Mouse (Mus musculus) bone marrow macrophage, adult 2 months (primary cell): Measurements from ENCODE around the gene Gnptab. TPM values are rescaled to one million over a fixed set of nuclear protein-coding genes. Genes with fewer than 3 reads are reported as not detected.
"Not testable (repeated sequence)": the region's sequence is repeated elsewhere in the genome, so short reads cannot be mapped to it uniquely, and the experiment has no call there.

Source experiments
- H3K27ac ChIP-seq: 2 replicates; pipeline ENCODE4 v1.5.1; 2012; ENCODE audit warnings: low read depth, low read length; ENCODE audit not compliant: insufficient read depth
- H3K4me1 ChIP-seq: 2 replicates; pipeline ENCODE4 v1.6.1; 2012; ENCODE audit warnings: low read length; ENCODE audit not compliant: control insufficient read depth, insufficient read depth
- H3K4me3 ChIP-seq: 2 replicates; pipeline ENCODE4 v1.5.1; 2012; ENCODE audit warnings: mild to moderate bottlenecking, low read length, moderate library complexity; ENCODE audit not compliant: insufficient read depth
- CTCF ChIP-seq: IDR thresholded peaks from 2 replicates; pipeline ENCODE4 v1.5.1; 2012; ENCODE audit warnings: low read depth, mild to moderate bottlenecking, low read length, moderate library complexity
- POLR2A ChIP-seq: IDR thresholded peaks from 2 replicates; pipeline ENCODE4 v1.6.1; 2012; ENCODE audit warnings: mild to moderate bottlenecking, low read depth, low read length, borderline replicate concordance
- polyA plus RNA-seq: library from polyadenylated mRNA; stranded (reverse); fragments of >200 nt; gene quantifications from 2 replicates; pipeline ENCODE4 v1.2.4, GENCODE M21; 2012; ENCODE audit not compliant: missing spikeins, insufficient read depth, insufficient read length

Gnptab gene
- polyA plus RNA-seq, 1 experiment, result 26.8 TPM

DNA sequence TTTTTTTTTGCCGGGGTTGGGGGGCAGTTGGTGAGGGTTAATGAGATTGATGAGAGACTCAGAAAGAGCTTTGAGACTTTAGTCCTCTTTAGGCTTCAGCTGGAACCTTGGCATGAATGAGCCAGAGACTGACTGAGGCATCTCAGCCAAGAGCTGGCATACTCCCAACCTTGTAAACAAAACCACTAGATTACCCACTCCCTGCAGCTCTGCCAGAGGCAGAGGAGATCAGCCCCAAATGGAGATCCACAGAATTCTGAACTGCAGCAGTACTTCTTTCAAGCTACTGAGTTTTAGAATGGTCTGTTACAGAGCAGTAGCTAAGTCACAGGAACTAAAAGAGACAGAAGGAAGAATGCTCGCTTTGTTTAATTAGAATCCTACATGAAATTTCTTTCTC lies 72.3 kb downstream of the Gnptab start:
- H3K27ac ChIP-seq, result no peak overlapping the region
- no peak for TF ChIP-seq CTCF
- no peak for TF ChIP-seq POLR2A
- H3K4me1 ChIP-seq, result no peaks in the 10 kb centered on the region
- no peak overlapping the region for H3K4me3 ChIP-seq

DNA sequence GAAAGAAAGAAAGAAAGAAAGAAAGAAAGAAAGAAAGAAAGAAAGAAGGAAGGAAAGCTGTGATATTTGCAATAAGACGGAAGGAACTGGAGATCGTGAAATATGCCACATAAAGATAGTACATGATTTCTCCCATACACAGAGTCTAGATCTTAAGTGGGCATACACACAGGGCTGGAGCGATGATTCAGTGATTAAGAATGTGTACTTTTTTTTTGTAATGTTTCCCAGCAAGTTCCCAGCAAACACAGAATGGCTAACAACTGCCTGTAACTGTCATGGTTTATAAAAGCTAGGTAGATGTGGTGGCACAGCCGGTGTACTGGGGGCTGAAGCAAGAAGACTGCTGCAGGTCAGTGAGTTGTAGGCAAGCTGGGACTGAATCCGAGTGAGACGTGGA lies 73.1 kb downstream of the Gnptab start:
- no peak overlapping the region for H3K27ac ChIP-seq
- no peak for TF ChIP-seq POLR2A
- no peak for TF ChIP-seq CTCF
- H3K4me1 ChIP-seq, result no peaks in the 10 kb centered on the region
- H3K4me3 ChIP-seq, result no peak overlapping the region

DNA sequence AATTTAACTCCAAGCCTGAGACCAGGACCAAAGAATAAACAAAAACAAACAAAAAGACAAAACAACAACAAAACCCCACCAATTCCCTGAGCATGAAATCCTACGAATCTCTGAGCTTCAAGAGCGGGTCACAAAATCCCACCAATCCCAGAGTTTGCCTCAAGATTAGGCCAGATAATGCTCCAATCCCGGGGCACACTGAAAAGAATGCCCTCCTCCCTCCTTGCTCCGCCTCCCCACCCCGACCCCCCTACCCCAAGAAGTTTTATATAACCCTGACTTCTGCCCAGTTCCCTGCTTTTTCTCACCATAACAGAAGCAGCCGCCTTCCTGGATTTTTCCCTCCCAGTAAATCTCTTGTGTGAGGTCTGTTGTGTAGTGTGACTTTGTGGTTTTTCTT lies 78.9 kb downstream of the Gnptab start:
- Histone ChIP-seq H3K4me3 (no peak overlapping the region), H3K4me1 (no peaks in the 10 kb centered on the region), H3K27ac (no peak overlapping the region)
- no peak for TF ChIP-seq POLR2A
- no peak for TF ChIP-seq CTCF

DNA sequence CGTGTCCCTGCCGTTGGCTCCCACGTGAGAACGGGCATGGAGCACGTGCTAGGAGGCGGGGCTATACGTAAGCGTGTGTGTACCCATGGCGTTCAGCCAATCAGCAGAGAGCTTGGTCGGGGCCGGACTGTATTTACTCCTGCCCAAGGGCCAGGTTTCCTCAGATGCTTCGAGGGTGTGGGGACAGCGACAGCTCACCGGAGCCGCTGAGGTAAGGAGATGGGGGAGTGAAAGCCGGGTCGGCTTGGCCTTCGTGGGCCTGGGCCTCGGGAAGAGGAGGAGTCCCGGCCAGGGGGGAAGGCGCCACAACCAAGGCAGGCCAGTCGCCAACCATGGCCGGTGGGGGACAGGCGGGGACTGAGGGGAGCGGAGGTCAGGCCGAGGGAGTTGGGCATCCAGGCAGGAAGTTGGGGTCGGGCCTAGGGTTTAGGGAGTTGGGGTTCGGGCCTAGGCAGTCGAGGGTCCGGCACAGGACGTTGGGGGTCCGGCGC lies 80.6 kb downstream of the Gnptab start, which contains the start of gene Sycp3:
Gene Sycp3 (plus strand): TSS at position 68 of the 491 bp plus-strand sequence.
- no peaks in the 10 kb centered on the region for H3K4me1 ChIP-seq
- TF ChIP-seq POLR2A, result no peak
- no peak for TF ChIP-seq CTCF
- no peak within 1 kb of the TSS for H3K4me3 ChIP-seq
- no peak within 1 kb of the TSS for H3K27ac ChIP-seq

DNA sequence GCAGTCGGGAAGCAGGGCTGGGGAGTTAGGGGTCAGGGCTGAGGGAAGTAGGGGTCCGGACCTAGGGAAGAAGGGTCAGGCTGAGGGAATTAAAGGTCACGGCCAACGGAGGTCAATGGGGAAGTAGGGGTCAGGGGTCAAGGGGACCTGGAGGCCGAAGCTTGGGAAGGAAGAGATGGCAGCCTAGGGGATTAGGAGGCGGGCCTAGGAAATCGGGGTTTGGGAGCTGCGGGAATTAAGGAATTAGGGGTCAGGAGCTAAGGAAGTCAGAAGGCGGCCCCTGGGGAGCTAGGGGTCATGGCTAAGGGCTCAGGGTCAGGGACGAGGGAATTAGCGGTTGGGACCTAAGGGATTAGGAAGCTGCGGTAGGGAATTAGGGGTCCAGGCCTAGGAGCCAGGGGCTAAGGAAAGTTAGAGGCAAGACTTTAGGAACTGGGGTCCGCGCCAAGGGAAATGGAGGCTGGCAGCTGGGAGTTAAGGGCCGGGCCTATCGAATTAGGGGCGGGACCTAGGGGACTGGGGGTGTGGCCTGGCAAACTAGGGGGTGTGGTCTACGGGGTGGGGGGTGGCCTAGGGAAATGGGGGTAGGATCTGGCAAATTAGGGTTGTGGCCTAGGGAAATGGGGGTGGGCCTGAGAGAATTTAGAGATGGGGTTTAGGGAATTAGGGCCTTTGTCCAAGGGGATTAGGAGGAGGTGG lies 81.3 kb downstream of the Gnptab start:
- Histone ChIP-seq H3K4me1 (no peaks in the 10 kb centered on the region), H3K4me3 (no peak overlapping the region), H3K27ac (no peak overlapping the region)
- TF ChIP-seq CTCF (no peak), POLR2A (no peak)

DNA sequence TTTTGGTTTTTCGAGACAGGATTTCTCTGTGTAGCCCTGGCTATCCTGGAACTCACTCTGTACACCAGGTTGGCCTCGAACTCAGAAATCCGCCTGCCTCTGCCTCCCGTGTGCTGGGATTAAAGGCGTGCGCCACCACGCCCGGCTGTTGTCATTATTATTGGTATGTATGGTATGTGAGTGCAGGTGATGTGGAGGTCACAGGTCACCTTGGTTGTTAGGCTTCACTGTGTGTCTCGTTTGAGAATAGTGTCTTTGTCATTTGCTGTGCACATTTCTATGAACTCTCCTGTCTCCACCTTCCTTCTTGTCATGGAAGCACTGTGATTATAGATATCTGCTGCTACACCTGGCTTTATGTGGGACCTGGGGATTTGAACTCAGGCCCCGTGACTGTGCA lies 103.9 kb downstream of the Gnptab start:
- H3K4me1 ChIP-seq, H3K27ac ChIP-seq, H3K4me3 ChIP-seq: not testable (repeated sequence)

DNA sequence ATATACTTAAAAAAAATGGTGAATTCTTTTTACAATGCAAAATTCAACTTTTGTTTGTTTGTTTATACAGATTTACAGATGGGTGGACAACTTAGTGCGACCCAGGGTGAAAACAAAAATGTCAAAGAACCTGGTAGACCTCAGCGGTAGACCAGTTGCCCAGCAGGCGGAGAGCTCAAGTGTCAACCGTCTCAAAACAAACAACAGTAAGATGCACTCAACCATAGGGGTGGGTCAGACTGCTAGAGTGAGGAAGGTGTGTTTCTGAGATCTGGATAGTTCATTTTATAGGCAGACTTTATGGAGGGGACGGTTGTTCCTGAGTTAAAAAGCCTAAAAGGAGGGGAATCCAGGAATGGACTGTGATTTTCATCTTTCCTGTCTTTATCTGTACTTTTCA lies 109.7 kb downstream of the Gnptab start:
- no peak for TF ChIP-seq POLR2A
- TF ChIP-seq CTCF, result no peak
- Histone ChIP-seq H3K4me3 (no peak overlapping the region), H3K4me1 (peaks cover 7% of the 10 kb centered on the region)

DNA sequence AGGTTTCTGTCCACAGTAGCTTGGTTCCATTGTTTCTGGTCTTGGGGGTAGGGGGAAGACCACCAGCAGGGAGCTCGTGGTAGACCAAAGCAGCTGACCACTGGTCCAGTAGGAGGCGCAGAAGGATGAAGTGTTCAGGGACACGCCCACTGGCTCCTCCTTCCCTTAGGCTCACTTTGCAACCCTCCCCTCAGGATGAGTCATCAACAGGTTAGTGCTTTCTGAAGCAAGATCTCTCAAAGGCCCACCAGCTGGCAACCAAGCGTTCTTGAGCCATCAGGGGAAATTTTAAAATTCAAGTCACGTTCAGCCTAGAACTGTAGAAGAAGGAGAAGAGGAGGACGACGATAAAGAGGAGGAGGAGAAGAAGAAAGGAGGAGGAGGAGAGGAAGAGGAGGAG lies 112.7 kb downstream of the Gnptab start:
- TF ChIP-seq CTCF (no peak), POLR2A (no peak)

More for the DNA sequence above, 109.7 kb downstream of the Gnptab start:
- no peak overlapping the region for H3K27ac ChIP-seq

DNA sequence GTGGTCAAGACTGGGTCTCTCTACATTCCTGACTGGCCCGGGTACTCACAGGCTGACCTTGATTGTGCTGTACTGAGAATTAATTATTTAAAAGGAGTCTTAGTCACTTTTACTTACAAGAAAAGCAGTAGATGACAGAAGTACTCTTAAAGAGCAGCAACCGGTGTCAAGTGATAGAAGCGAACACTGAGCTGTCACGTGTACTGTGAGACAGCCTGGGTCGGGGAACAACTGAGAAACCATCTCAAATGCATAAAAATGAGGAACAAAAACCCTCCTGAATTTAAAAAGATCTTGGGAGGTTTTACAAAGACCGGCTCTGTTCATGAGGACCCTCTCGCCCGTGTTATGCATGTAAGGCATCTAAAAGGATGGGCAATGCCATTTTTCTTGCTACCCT lies 113.7 kb downstream of the Gnptab start:
- H3K27ac ChIP-seq, result no peak overlapping the region
- H3K4me3 ChIP-seq, result no peak overlapping the region
- TF ChIP-seq POLR2A (no peak), CTCF (no peak)
- peaks cover 10% of the 10 kb centered on the region for H3K4me1 ChIP-seq

More for the DNA sequence above, 112.7 kb downstream of the Gnptab start:
- peaks cover 10% of the 10 kb centered on the region for H3K4me1 ChIP-seq
- no peak overlapping the region for H3K4me3 ChIP-seq
- H3K27ac ChIP-seq, result no peak overlapping the region

DNA sequence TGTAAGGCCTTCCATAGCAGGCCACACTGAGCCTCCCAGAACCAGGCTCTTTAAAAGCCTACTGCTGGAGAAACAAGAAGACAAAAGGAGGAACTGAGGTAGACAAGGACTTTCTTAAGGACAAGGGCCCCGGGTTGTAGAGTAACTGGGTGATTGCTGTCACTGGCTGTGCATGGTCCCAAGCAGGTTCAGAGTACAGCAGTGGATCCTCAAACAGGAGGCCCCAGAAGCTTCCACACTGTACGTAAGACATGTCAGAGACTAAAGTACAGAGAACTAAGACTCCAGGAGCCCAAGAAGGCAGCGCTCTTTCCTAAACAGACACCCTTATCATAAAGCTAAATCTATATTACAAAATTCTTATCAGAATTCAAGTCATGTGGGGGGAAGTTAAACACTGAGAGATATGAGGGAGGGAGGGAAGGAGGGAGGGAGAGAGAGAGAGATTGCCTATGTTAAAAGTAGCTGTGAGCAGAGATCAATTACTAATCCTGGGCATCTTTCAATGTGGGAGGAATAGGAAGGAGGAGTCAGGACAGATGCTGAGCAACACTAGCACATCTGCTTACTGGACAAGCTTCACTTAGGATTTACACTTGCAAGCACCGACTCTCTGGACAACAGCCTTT lies 116.1 kb downstream of the Gnptab start:
- Histone ChIP-seq H3K4me1 (peaks cover 10% of the 10 kb centered on the region), H3K27ac (no peak overlapping the region), H3K4me3 (no peak overlapping the region)
- TF ChIP-seq POLR2A (no peak), CTCF (no peak)

Other genes starting within 250 kb of the Gnptab start
- gene Parpbp, start 232.2 kb upstream of the Gnptab start, polyA plus RNA-seq, result 5.5 and 8.3 TPM in 2 replicates
- 13.3 and 14.6 TPM in 2 replicates for gene Nup37, start 232.1 kb upstream of the Gnptab start, polyA plus RNA-seq
- gene Washc3, start 178.0 kb upstream of the Gnptab start, polyA plus RNA-seq, result 75.7 and 76.4 TPM in 2 replicates
- 76.0 and 77.0 TPM in 2 replicates for gene Dram1, start 52 bp upstream of the Gnptab start, polyA plus RNA-seq
- not detected in 2 replicates for gene Sycp3, start 80.4 kb downstream of the Gnptab start, polyA plus RNA-seq
- 23.2 and 26.3 TPM in 2 replicates for gene Chpt1, start 124.9 kb downstream of the Gnptab start, polyA plus RNA-seq
- 0.31 TPM in 1 of 2 replicates, not detected in the other for gene Mybpc1, start 226.0 kb downstream of the Gnptab start, polyA plus RNA-seq